Mouse (Mus musculus) hindbrain, embryonic 16.5 days (tissue): ENCODE results near the gene Sort1. TPM values are rescaled to one million over a fixed set of nuclear protein-coding genes. Genes with fewer than 3 reads are reported as not detected.
"Not testable (repeated sequence)": the region's sequence is repeated elsewhere in the genome, so short reads cannot be mapped to it uniquely, and the experiment has no call there.

Experiments
- ATAC-seq: fragments of 200-750 bp; cut with Nextera tagmentation; 2 replicates; pipeline ENCODE4 v1.8.0; 2017; ENCODE audit warnings: moderate TSS enrichment, moderate library complexity
- H3K27ac ChIP-seq: fragments of 300-500 bp; sonication (generic); 2 replicates; pipeline ENCODE4 v1.5.1; 2014; ENCODE audit warnings: low read depth, mild to moderate bottlenecking, control low read depth, low read length, moderate library complexity
- H3K27me3 ChIP-seq: fragments of 300-500 bp; sonication (generic); replicated peaks from 2 replicates; pipeline ENCODE4 v1.6.1; 2014; ENCODE audit warnings: low read length; ENCODE audit not compliant: control insufficient read depth, insufficient read depth
- H3K36me3 ChIP-seq: fragments of 300-500 bp; sonication (generic); 2 replicates; pipeline ENCODE4 v1.6.1; 2014; ENCODE audit warnings: mild to moderate bottlenecking, low read length, moderate library complexity, mixed read lengths; ENCODE audit not compliant: control insufficient read depth, insufficient read depth
- H3K4me1 ChIP-seq: fragments of 300-500 bp; sonication (generic); 2 replicates; pipeline ENCODE4 v1.6.1; 2014; ENCODE audit warnings: low read depth, low read length; ENCODE audit not compliant: control insufficient read depth, insufficient read depth
- H3K4me2 ChIP-seq: fragments of 300-500 bp; sonication (generic); 2 replicates; pipeline ENCODE4 v1.6.1; 2014; ENCODE audit warnings: mild to moderate bottlenecking, low read length, control low read depth, moderate library complexity
- H3K4me3 ChIP-seq: fragments of 300-500 bp; sonication (generic); 2 replicates; pipeline ENCODE4 v1.5.1; 2014; ENCODE audit warnings: mild to moderate bottlenecking, low read length, control low read depth, moderate library complexity
- H3K9ac ChIP-seq: fragments of 300-500 bp; sonication (generic); 2 replicates; pipeline ENCODE4 v1.6.1; 2014; ENCODE audit warnings: low read depth, mild to moderate bottlenecking, control low read depth, low read length, moderate library complexity
- H3K9me3 ChIP-seq: fragments of 300-500 bp; sonication (generic); 2 replicates; pipeline ENCODE4 v1.6.1; 2014; ENCODE audit warnings: mild to moderate bottlenecking, low read length, moderate library complexity; ENCODE audit not compliant: control insufficient read depth
- WGBS: fragments of 180-500 bp; shearing (Covaris S2); extraction: QIAGEN DNeasy Blood & Tissue Kit; methylation state at CpG from one replicate; pipeline ENCODE4 v1.1.7; 2014; 5-methylcytosine and 5-hydroxymethylcytosine counted together
- polyA plus RNA-seq: library from polyadenylated mRNA; unstranded; fragments of >200 nt; fragmentation: Nextera tagmentation; extraction: Ambion mirVana; gene quantifications from 2 replicates; pipeline ENCODE4 v1.2.1, GENCODE M21; 2015

Sort1 gene
- 9.4 and 11.6 TPM in 2 replicates for polyA plus RNA-seq

DNA sequence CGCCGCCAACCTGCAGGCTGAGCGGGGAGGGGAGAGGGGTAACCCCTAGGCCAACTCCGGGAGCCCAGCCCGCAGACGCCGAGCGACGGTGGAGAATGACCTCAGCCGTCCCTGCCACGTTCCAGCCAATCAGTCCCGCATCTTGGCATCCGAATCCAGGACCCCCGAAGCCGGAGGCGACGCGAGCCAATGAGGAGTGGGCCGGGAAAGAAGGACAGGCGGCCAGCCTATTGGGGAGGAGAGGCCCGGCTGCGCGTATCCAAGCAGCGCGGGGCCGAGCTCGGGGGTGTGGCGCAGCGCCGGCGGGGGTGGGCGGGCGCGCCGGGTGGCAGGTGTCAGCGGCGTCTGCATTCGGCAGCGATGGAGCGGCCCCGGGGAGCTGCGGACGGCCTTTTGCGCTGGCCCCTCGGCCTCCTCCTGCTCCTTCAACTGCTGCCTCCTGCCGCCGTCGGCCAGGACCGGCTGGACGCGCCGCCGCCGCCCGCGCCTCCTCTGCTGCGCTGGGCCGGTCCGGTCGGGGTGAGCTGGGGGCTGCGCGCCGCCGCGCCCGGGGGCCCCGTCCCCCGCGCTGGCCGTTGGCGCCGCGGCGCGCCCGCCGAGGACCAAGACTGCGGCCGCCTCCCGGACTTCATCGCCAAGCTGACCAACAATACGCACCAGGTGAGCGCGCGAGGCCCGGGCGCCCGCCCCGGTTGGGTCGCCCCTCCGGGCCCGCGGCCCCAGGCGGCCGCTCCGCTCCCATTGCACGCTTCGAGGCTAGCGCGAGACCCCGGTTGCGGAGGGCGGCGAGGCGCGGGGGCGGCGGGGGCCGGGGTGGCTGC is at the start of gene Sort1:
TSS of gene Sort1 (plus strand) at position 302 of the 821 bp plus-strand sequence.
- peaks cover 45% of the 10 kb centered on the region for H3K4me1 ChIP-seq

GRCm38 (mm10) chr3:108237474-108238102 is 46.3 kb upstream of the Sort1 start:
- not testable (repeated sequence) for ATAC-seq, H3K9ac ChIP-seq, H3K36me3 ChIP-seq, H3K4me3 ChIP-seq, H3K27ac ChIP-seq, H3K27me3 ChIP-seq, H3K4me2 ChIP-seq, H3K4me1 ChIP-seq, H3K9me3 ChIP-seq
- WGBS, result 87% methylated on average over 4 of the region's 4 CpGs

More for the DNA sequence above, at the start of gene Sort1:
- Histone ChIP-seq H3K9ac (peak within 1 kb of the TSS; percentile 94), H3K4me2 (peak within 1 kb of the TSS; percentile 61), H3K27me3 (no peaks in the 10 kb centered on the region), H3K36me3 (no peaks in the 10 kb centered on the region), H3K4me3 (peak within 1 kb of the TSS; percentile 88), H3K27ac (peak within 1 kb of the TSS; percentile 87), H3K9me3 (no peaks in the 10 kb centered on the region)
- WGBS, result under 1% methylated on average over 89 of the region's 109 CpGs
- peak; percentile 99 for ATAC-seq

DNA sequence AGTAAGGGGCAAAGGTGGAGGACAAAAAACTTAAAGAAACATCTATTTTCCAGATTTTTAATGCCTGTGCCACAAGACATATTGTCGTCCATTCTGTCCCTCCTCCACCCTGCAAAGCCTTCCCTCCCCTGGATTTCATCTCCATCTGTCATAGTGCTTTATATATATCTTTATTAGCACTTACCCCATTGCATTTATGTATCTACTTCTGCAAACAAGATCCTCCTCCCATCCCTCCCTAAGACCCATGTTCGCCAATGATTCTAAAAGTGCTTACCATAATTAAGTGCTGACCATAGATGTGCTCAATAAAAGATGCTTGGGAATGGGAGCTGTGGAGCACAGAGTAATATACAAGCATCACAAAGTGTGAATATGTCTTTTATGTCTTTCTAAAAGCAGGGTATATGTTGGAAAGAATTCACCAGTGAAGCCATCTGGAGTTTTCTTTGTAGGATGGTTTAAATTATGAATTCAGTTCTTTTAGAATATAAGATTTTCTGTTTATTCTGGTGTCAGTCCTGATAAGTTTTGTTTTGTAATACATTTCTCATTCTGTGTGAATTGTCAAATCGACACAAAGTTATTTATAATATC is 42.5 kb upstream of the Sort1 start:
- no peaks in the 10 kb centered on the region for H3K27me3 ChIP-seq
- 94% methylated on average over 3 of the region's 3 CpGs for WGBS
- no peak overlapping the region for H3K9ac ChIP-seq
- H3K4me1 ChIP-seq, result no peaks in the 10 kb centered on the region
- no peak overlapping the region for H3K4me2 ChIP-seq
- no peak overlapping the region for H3K27ac ChIP-seq
- no peak overlapping the region for H3K4me3 ChIP-seq
- no peaks in the 10 kb centered on the region for H3K9me3 ChIP-seq
- ATAC-seq, result no peak
- no peaks in the 10 kb centered on the region for H3K36me3 ChIP-seq

- H3K9me3 ChIP-seq, result no peaks in the 10 kb centered on the region
- H3K27ac ChIP-seq, result no peak overlapping the region
- WGBS, result 79% methylated on average over 2 of the region's 2 CpGs
- no peaks in the 10 kb centered on the region for H3K4me1 ChIP-seq
- ATAC-seq, result no peak
- H3K36me3 ChIP-seq, result no peaks in the 10 kb centered on the region
- no peak overlapping the region for H3K9ac ChIP-seq
- H3K27me3 ChIP-seq, result no peaks in the 10 kb centered on the region
- H3K4me2 ChIP-seq, result no peak overlapping the region
- H3K4me3 ChIP-seq, result no peak overlapping the region
Measured at GRCm38 (mm10) chr3:108246857-108247256, 37.0 kb upstream of the Sort1 start.

- H3K4me1 ChIP-seq, result peaks cover 21% of the 10 kb centered on the region
- peak within 1 kb of the TSS; percentile 71 for H3K4me2 ChIP-seq
- peaks cover 3% of the 10 kb centered on the region; the same call in 1 of the 2 replicates for H3K36me3 ChIP-seq
- H3K27me3 ChIP-seq, result no peaks in the 10 kb centered on the region
- WGBS, result under 1% methylated on average over 77 of the region's 79 CpGs
- H3K27ac ChIP-seq, result 0 out of 2 replicates have a peak within 1 kb of the TSS, but pooled peaks have one; percentile 39
- ATAC-seq, result peak; percentile 100
- H3K4me3 ChIP-seq, result peak within 1 kb of the TSS; percentile 96
- peak within 1 kb of the TSS; percentile 88 for H3K9ac ChIP-seq
- H3K9me3 ChIP-seq, result no peaks in the 10 kb centered on the region
Measured at GRCm38 (mm10) chr3:108256719-108257637, 26.9 kb upstream of the Sort1 start, which contains the start of gene Psma5. Psma5 (plus strand) TSS chr3:108256926.

DNA sequence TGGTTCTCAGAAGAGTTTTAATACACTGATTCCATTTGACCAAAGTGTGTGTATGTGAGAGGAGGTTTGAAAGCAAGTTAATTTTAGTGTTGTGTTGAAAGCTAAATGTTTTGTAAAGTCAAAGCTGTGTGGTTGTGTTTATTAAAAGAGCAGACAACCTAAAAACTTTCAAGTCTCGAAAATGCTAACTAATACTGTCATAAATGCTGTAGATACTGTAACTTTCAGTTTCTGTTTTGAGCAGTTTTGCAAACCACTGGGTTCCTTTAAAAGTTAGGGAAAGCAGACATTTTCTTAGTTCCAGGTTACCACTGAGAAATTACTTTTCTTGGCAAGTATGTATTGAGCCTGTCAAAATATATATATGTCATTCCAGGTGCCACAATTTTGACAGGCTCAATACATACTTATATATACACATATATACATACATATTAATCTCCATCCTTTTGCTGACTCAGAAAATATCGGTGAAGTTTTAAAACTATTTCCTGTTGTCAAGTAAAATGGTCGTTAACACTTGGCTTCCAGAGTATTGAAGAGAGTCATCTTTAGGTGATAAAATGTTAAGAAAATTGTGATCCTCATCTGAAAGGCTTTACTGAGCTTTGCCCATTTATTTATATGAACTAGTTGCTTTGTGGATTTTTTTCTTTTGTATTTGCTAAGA is 25.9 kb upstream of the Sort1 start:
- Histone ChIP-seq H3K4me2 (peak overlapping the region; percentile 66), H3K27ac (no peak overlapping the region), H3K4me1 (peaks cover 21% of the 10 kb centered on the region), H3K9ac (peak overlapping the region; percentile 88), H3K36me3 (peaks cover 5% of the 10 kb centered on the region; the same call in 1 of the 2 replicates), H3K27me3 (no peaks in the 10 kb centered on the region), H3K4me3 (peak overlapping the region; percentile 96), H3K9me3 (no peaks in the 10 kb centered on the region)
- WGBS, result 83% methylated on average over 3 of the region's 3 CpGs
- ATAC-seq, result no peak

GRCm38 (mm10) chr3:108259319-108259718 is 24.6 kb upstream of the Sort1 start:
- Histone ChIP-seq H3K27me3 (no peaks in the 10 kb centered on the region), H3K36me3 (peaks cover 5% of the 10 kb centered on the region; the same call in 1 of the 2 replicates), H3K27ac (no peak overlapping the region), H3K9ac (no peak overlapping the region), H3K4me2 (no peak overlapping the region), H3K4me3 (no peak overlapping the region), H3K4me1 (peaks cover 21% of the 10 kb centered on the region), H3K9me3 (no peaks in the 10 kb centered on the region)
- ATAC-seq, result no peak
- 53% methylated on average over 3 of the region's 3 CpGs for WGBS

DNA sequence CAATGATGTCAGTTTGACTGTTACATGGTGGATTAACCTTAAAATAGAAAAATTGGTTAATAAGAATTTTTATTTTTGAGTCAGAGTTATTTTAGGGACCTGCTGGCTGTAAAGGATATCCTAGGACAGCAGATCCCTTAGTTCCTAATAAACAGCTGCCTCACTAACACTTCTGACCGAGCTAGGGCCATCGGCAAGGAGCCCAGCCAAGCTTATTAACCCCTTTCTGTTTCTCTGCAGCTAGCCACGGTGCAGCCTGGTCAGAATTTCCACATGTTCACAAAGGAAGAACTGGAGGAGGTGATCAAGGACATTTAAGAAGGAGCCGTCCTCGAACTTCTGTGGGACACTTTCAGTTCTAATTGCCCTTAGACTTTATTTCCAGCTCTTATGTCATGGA is 4.4 kb upstream of the Sort1 start:
- not testable (repeated sequence) for H3K4me3 ChIP-seq, H3K9ac ChIP-seq, H3K4me2 ChIP-seq, H3K9me3 ChIP-seq, H3K4me1 ChIP-seq, H3K27me3 ChIP-seq, ATAC-seq, H3K27ac ChIP-seq
- H3K36me3 ChIP-seq, result peaks cover 14% of the 10 kb centered on the region
- WGBS, result 86% methylated on average over 5 of the region's 5 CpGs
